Mouse (Mus musculus) frontal cortex, adult 2 months (tissue): Measurements from ENCODE around the gene Lhx3. TPM values are rescaled to one million over a fixed set of nuclear protein-coding genes. Genes with fewer than 3 reads are reported as not detected.
A peak's percentile ranks its signal among the peaks of the same experiment; 100 is the strongest.

Source experiments
- DNase-seq, 2 experiments: peaks; one replicate each; pipeline ENCODE4 v3.0.0; 2022; ENCODE audit warnings: low spot score in 1 of 2; ENCODE audit errors: extremely low spot score in 1 of 2
- polyA plus RNA-seq: library from polyadenylated mRNA; depleted of rRNA; stranded (reverse); fragments of >200 nt; gene quantifications from 2 replicates; pipeline ENCODE4 v1.2.3, GENCODE M21; 2012

The Lhx3 gene
- polyA plus RNA-seq, 1 experiment = 0.22 TPM

DNA sequence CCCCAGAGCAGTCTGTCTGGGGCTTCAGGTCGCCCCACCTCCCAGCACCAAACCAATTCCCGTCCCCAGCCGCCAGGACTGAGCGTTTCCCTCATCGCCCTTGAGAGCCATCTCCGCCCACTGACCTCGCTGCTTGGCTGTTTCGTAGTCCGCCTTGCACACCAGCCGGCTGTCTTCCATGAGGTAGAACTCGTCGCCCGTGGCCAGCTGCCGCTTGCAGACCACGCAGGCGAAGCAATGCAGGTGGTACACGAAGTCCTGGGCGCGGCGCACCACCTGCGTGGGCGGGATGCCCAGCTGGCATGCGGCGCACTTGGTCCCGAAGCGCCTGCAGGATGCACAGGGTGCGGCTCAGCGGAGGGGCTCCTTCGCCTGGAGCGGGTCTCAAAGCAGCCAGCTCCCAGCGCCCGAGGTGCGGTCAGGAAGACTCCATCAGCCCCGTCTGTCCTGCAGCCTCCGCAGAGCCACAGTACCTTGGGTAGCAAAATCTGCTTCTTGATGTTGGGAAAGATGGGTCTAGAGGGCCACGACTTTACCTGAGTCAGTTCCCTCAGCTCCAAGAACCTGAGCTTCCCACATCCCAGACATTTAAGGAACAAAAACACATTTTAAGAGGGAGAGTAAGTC lies 5.1 kb downstream of the Lhx3 start:
- DNase-seq = no peak

DNA sequence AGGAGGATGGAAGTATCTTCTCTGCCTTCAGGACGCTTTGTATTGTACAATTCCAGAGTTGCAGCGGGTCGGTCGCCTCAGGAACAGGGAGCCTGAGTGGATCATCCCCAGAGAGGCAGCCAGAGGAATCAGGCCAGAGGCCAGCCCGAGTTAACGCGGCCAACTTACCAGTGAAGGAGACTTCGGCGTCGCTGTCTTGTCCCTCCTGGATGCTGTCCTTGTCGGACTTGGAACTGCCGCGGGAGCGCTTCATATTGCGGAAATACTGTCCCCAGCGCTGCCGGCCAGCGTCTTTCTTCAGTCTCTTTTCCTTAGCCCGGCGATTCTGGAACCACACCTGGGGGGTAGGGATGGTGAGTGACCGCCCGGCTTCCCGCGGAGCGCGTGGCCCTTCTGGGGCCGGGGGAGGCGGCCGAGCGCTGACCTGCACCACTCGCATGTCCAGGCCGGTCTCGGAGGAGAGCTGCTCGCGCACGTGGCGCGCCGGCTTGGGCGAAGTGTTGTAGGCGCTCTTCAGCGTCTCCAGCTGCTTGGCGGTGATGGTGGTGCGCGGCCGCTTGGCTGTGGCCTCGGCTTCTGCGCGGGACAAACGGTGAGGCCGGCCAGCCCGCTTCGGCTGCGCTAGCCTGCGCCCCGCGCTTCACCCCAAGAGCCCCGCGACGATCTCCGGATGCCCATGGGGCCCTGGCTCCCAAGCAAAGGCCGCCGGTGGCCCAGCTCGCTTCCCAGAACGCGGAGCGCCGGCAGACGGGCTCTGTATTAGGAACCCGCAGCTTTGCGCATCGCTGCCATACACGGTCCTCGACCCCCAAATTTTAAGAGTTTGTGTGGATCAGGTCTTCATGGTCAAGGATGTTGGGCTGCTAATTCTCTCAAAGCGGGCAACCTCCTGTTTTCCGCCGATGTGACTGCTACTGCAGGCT lies 5.9 kb downstream of the Lhx3 start:
- DNase-seq = peak in 1 of 2 experiments; percentile 15

DNA sequence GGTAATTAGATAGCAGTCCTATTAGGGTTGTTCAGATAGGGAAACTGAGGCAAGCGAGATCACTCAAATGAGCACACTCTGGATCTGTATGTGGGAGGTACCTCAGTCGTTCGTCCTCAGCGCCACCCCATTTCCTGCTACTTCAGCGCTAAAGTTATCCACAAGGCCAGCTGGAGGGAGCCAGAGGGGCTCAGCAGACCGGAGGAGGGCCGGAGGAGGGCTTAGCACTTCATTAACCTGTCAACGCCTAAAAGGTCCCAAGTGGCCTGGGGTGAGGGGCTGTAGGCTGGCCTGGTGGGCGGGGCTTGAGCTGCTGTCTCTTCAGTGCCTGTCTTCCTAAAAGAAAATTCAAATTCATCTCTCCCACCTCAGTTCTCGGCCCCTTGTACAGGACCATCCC lies 9.6 kb downstream of the Lhx3 start:
- no peak for DNase-seq

GRCm38 (mm10) chr2:26194552-26195339 lies 13.3 kb downstream of the Lhx3 start:
- no peak for DNase-seq

GRCm38 (mm10) chr2:26188517-26188916 lies 19.6 kb downstream of the Lhx3 start:
- no peak for DNase-seq

DNA sequence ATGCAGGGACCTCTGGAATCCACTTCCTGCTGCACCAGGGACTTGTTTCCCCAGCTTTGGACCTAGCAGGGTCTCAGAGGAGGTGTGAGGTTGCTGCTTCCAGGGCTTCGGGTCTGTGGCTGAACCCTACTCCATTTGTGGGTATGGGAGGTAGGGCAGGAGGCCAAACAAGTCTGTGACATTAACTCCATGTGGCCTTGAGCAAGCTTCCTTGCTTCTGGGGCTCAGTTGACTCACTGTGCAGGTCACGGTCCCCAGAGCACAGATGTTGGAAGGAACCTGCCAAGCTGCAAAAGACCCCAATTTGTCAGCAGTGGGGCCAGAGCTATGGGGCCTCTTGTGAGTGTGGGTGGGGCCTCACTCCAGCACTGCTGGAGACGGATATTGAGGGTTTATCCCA lies 23.7 kb downstream of the Lhx3 start:
- no peak for DNase-seq

DNA sequence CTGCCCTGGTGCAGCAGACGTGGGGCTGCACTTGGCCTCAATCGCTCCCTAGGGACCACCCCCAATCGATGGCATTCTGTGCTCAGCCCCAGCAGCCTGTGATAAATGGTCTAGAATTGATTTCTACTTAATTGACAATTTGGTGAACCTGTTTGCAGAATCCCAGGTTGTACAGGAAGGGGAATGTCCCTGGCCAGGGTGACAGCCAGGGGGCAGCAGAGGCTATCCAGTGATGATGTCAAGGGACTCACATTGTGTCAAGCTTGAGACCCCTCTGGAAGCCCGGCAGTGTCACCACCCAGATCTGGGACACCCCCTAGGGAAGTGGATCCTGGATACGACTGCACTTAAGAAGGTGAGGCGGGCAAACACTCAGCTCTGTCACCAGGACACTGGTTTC lies 25.4 kb downstream of the Lhx3 start:
- peak in 1 of 2 experiments; percentile 47 for DNase-seq

GRCm38 (mm10) chr2:26177189-26177588 lies 30.9 kb downstream of the Lhx3 start:
- no peak for DNase-seq

DNA sequence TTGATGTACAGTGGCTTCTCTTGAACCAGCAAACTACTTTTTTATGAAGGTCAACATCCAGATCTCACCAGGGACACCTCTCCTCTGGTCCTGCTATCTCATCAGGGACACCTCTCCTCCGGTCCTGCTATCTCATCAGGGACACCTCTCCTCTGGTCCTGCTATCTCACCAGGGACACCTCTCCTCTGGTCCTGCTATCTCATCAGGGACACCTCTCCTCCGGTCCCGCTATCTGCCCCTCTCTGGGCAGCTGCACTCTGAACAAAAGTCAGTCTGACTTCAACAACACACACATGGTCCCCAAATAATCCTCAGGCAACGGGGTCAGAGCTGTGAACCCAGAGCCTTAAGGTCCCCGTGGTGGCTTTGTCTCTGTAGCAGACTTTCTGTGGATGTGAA lies 31.4 kb downstream of the Lhx3 start:
- DNase-seq = no peak

DNA sequence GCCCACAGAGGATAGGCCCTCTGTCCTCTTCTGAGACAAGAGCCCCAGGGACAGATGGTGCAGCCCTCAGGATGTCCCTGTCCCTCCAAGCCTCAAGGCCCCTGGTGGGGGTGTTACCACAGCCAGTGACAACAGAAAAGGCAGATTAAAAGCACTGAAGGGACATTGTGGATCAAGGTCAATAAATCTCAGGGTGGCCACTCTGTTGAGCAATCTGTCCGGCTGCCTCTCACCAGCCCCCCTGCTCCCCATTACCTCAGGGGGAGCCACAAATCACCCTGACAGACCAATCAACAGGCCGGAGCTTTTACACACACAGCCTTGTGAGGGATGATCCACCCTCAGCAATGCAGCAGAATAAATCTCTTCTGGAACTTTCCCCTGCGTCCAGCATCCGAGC lies 32.9 kb downstream of the Lhx3 start:
- no peak for DNase-seq

GRCm38 (mm10) chr2:26172166-26172565 lies 35.9 kb downstream of the Lhx3 start:
- DNase-seq = no peak

DNA sequence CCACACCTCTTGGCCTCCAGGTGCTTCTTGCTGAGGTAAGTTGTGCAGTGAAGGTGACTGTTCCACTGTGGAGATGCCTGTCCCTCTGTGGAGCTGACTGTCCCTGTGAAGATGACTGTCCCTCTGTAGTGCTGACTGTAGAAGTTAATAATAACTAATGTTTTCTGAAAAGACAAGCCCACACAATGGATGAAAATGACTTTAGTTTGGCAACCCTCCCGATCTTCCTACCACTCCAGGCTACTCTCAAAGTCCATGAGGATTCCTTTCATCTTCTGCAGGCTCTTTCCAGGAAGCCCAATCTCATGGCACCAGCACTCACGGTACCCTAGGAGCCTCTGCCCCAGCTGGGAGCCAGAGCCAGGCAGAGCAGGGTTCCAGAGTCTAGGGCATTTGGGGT lies 37.7 kb downstream of the Lhx3 start:
- DNase-seq = peak in 1 of 2 experiments; percentile 50

DNA sequence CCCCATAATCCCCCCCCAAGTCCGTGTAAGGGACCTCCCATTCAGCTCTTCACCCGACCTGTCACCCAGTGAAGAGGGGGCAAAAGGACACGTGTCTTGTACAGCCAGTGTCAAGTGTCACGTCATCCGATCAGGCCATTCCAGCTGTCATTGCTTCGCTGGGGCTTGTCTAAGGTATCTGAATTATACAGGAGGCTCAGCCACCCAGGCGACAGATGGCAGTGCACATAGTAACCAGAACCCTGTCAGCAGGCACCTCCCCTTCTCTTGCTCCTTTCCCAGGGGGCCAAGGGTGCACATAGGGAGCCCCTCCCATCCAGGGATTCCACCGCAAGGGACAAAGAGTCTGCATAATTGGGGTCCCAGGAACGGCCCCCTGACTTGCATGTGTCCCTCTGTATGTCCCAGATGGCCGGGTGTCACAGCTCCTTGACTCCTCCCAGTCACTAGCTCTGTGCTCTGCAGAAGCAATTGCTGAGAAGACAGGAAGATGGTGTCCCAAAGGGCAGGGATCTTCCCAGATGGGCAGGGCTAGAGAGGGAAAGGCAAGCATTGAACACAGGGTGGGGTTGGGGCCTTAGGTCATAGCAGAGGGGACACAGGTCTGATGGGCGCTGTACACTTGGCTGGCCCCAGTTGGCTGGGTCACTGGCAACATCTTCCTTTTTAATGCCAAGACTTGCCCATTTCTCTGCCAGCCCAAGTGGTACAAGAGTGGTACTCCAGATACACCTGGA lies 39.1 kb downstream of the Lhx3 start:
- no peak for DNase-seq

- no peak for DNase-seq
Observed at GRCm38 (mm10) chr2:26166890-26167289, 41.2 kb downstream of the Lhx3 start.

GRCm38 (mm10) chr2:26158064-26158463 lies 50.0 kb downstream of the Lhx3 start:
- DNase-seq = no peak

- no peak for DNase-seq
Observed at GRCm38 (mm10) chr2:26156191-26156977, 51.7 kb downstream of the Lhx3 start.

- no peak for DNase-seq
Observed at GRCm38 (mm10) chr2:26155737-26156136, 52.4 kb downstream of the Lhx3 start.

- no peak for DNase-seq
Observed at GRCm38 (mm10) chr2:26154586-26154985, 53.5 kb downstream of the Lhx3 start.

DNA sequence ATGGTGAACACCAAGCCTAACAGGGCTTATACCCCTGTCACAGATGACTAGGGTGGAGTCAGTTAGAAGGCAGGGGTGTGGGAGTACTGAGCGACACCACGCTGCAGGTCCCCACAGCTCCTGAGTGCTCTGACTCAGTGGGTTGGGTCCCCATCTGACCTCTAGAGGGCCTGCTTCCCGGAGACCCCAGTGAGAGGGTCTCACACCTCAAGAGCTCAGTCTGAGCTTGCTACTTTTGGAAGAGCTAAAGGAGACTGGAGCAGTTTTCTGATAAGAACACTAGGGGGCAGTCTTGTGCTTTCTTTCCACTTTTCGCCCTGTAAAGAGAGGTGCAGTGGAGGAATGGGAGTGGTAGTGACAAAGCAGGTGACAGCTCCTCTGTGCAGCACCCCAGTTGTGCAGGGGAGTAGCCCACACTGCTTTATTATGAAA lies 54.2 kb downstream of the Lhx3 start:
- peak in 1 of 2 experiments; percentile 79 for DNase-seq

DNA sequence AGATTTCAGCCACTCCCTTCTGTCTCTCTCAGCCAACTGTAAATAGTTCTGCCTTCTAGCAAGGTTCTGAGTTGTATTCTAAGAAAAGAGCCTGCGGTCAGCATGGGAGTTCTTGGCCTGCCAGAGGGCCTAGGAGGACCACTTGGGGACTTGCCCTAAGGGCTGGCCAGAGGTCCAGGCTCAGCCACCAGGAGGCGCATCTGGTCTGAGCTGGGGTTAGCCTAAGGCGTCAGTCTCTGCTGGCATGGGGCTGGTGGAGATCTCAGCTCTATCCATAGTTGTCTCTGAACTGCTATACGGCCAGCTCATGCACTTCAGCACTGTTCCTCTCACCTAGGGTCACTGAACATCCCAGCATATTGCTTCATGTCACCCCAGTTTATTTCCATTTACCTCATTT lies 54.8 kb downstream of the Lhx3 start:
- DNase-seq = no peak
